Mouse (Mus musculus) activated CD4-positive, CD25-positive, alpha-beta regulatory T cell, adult 4 months (primary cell): ENCODE measurements around the gene Snx10. TPM values are rescaled to one million over a fixed set of nuclear protein-coding genes. Genes with fewer than 3 reads are reported as not detected.
"Not testable (repeated sequence)": the region's sequence is repeated elsewhere in the genome, so short reads cannot be mapped to it uniquely, and the experiment has no call there.

Source experiments
- ATAC-seq: one replicate; pipeline ENCODE4 v1.8.0; 2017
- polyA plus RNA-seq, 2 experiments: library from polyadenylated mRNA; unstranded; fragments of 100-300 nt; shearing (Covaris generic); gene quantifications; one replicate each; pipeline ENCODE4 v1.2.1; 2017

Gene Snx10
- 10 to 100 TPM; 23.0 to 32.5 TPM for polyA plus RNA-seq

DNA sequence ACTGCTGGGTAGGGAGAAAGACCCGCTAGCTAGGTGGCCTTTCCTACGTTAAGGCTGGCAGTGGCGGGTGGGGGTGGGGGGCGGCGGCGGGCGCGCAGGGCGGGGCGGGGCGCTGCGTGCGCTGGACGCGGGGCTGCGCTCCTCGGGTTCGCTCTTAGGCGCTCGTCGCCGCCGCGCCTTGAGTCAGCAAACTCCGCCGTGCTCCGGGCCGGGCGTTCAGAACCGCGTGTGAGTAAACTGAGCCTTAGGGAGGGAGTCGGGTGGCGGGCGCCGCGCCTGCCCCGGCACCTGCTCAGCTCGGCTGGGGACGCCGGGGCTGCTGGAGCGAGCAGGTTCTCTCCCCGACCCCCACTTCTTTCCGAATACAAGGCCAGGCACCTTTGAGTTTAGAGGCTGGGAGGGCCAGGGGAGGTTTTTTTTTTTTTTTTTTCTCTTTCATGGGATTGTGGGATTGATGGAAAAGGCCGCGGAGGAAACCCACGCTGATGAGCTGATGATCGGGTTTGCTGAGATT is at the start of gene Snx10:
Snx10 (plus strand) TSS at position 95 of the 514 bp plus-strand sequence.
- peak; percentile 51 for ATAC-seq

GRCm38 (mm10) chr6:51479136-51479731 is 44.5 kb upstream of the Snx10 start:
- ATAC-seq: no peak

DNA sequence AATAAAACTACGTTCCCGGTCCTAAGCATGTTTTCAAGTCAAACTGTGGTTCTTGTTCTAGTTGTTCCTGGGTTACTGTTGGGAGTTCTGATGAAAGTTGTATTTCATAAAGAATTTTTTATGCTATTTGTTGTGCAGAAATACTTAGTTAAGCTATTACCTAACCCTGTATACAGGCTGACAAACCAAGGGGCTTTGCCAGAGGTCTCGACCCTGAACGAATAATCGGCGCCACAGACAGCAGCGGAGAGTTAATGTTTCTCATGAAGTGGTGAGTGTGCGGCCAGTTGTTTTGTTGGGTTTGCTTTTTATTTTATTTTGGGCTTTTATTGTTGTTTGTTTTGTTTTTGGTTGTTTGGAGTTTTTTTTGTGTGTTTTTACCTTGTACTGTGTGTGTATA is 42.2 kb upstream of the Snx10 start:
- ATAC-seq: no peak

- ATAC-seq: no peak
Observed at GRCm38 (mm10) chr6:51483861-51484260, 39.8 kb upstream of the Snx10 start.

DNA sequence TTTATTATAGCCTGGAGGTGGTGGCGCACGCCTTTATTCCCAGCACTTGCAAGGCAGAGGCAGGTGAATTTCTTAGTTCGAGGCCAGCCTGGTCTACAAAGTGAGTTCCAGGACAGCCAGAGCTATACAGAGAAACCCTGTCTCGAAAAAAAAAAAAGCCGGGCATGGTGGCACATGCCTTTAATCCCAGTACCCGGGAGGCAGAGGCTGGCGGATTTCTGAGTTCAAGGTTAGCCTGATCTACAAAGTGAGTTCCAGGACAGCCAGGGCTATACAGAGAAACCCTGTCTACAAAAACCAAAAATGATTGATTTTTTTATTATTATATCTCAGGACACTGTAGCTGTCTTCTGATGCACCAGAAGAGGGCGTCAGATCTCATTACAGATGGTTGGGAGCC is 39.1 kb upstream of the Snx10 start:
- ATAC-seq: not testable (repeated sequence)

GRCm38 (mm10) chr6:51485646-51486045 is 38.1 kb upstream of the Snx10 start:
- ATAC-seq: no peak

DNA sequence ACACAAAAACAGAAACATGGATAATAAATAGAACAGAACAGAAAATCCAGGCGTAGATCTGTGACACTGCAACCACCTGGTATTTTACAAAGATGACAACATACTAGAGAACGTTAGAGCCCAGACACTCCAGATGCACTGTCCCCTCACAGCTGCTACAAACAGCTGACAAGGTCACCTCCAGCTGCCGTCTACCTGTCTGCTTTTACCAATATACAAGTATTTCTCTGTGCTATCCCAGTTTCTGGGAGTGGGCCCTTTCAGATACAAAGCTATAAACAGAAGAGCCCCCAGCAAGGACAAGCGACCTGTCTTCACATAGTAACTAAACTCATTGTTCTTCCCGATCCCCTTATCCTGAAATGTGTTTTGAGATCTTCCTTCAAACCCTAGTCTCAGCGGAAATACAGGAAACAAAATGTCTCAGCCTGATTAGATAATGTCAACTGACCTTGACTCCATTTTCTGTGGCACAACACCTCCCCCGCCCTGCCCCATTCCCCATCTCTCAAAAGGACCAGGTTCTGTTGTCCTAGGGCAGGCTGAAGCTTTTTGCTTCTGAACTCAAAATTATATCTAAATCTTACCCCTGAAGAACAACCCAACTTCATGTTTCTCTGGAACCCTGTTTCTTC is 37.5 kb upstream of the Snx10 start:
- no peak for ATAC-seq

DNA sequence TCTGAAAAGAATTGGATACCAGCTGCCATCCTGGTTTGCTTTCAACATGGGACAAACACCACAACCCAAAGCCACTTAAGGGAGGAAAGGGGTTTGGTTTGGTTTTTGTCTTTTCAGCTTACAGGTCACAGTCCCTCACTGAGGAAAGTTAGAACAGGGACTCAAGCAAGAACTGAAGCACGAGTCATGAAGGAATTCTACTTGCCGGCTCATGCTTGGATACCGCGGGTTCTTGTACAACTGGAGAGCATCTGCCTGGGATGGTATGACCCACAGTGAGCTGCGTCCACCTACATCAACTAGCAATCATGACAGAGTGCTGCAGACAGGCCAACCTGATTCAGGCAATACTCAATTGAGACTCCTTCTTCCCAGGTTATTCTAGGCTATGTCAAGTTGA is 37.0 kb upstream of the Snx10 start:
- no peak for ATAC-seq

DNA sequence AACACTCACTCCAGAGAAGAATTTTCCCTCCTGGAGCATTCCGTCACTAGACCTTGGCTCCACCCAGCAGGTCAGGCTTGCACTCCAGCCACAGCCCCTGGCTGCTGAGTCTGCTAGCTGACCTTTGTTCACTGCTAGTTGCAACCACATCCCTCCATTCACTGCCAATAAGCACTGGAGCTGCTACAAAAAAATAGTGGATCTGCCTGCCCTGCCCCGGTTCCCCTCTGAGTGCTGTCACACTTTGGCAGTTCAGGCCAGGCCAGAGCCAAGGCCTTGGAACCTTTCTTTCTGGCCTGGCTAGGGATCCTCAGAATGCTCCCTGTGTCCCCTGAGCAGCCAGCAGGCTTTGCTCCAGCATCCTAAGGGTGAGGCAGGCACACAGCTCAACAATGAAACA is 33.9 kb upstream of the Snx10 start:
- ATAC-seq: no peak

- ATAC-seq: no peak
Observed at GRCm38 (mm10) chr6:51497321-51498111, 26.2 kb upstream of the Snx10 start.

- no peak for ATAC-seq
Observed at GRCm38 (mm10) chr6:51505671-51506070, 18.0 kb upstream of the Snx10 start.

- ATAC-seq: no peak
Observed at GRCm38 (mm10) chr6:51507556-51507955, 16.1 kb upstream of the Snx10 start.

- ATAC-seq: peak; percentile 93
Observed at GRCm38 (mm10) chr6:51508750-51509648, 14.7 kb upstream of the Snx10 start.

- peak; percentile 26 for ATAC-seq
Observed at GRCm38 (mm10) chr6:51510094-51510493, 13.6 kb upstream of the Snx10 start.

GRCm38 (mm10) chr6:51510946-51511345 is 12.8 kb upstream of the Snx10 start:
- ATAC-seq: no peak

DNA sequence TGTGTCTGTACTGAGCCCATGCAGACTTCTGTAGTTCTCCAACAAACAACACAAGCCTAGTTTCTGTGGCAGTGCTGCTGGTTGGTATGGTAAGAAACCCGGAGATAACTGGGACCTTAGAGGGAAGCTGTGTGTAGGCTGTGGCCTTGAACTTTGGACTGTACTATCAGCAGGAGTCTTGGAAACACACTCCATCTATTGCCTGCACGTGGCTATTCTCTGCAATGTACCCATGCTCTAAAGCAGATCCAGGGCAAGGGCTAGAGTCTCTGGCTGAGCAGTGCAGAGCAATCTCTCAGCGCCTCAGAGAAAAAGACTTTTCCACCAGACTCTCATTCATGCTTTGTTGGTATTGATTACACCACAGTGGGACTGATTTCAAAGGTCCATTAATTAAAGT is 10.0 kb upstream of the Snx10 start:
- no peak for ATAC-seq

DNA sequence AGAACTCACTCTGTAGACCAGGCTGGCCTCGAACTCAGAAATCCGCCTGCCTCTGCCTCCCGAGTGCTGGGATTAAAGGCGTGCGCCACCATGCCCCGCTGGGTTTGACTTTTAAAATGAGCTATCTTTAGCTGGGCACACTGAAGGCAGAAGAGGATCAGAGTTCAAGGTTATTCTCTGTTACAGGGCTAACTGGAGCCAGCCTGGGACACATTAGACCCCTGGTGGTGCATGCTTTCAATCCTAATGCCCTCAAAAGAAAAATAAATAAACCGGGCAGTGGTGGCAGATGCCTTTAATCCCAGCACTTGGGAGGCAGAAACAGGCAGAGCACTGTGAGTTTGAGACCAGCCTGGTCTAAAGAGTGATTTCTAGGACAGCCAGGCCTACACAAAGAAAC is 8.8 kb upstream of the Snx10 start:
- ATAC-seq: no peak

DNA sequence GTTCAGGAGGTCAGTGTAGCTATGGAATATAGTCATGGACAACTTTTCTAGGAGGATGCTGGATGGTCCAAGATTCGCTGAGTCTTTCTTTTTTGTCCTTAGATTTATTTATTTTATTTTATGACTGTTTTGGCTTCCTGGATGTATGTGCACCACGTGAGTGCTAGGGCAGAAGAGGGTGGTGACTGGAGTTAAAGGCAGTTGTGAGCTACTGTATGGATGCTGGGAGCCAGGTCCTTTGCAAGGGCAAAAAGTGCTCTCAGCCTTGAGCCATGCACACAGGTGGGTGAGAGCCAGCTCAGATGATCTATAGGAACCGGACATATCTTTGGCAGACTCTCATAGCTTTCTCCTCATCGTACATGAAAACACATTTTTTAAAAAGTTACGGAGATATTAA is 391 bp upstream of the Snx10 start:
- no peak for ATAC-seq

DNA sequence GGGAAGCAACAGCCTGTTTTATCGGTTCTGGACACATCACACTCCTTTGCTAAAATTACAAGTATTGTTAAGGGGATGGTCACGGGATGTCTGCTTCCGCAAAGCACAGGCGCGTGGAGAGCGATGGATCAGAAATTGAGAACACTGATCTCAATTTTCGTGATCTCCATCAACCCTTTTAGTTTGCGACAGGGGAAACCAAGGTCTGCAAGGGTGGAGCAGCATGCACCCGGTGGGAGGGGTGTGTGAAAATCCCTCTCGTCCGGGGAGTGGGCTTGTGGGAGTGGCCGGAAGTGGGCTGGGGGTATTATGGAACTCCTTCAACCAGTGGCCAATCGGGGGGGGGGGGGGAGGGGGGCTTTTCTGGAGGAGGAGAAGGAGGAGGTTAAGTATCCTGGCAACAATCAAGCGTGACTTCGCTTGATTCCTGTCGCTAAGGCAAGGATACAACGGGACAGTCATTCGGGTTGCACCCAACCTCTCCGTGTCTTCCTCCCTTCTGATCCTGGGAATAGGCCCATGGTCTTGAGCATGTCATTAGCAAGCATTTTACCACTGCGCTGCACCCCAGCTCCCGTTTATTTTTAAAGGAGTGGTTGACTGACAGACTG is 725 bp downstream of the Snx10 start:
- peak; percentile 44 for ATAC-seq

DNA sequence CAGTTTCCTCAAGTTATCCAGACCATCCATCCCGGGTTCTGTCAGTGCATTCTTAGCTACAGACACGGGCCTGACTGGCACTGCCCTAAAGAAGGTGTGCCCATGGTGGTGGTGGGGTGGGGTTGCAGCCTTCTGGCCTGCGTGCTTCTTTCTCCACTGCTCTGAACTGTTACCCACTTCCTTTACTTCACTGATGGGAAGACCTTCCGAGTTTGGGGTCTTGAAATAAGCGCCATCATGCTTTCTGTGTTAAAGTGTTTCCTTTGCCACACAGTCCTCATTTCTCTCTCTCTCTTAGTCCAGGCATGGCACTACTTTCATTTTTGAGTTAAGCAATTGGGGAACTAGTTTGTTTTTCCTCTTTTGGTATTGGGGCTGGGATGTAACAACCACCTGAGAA is 1.3 kb downstream of the Snx10 start:
- ATAC-seq: peak; percentile 30

DNA sequence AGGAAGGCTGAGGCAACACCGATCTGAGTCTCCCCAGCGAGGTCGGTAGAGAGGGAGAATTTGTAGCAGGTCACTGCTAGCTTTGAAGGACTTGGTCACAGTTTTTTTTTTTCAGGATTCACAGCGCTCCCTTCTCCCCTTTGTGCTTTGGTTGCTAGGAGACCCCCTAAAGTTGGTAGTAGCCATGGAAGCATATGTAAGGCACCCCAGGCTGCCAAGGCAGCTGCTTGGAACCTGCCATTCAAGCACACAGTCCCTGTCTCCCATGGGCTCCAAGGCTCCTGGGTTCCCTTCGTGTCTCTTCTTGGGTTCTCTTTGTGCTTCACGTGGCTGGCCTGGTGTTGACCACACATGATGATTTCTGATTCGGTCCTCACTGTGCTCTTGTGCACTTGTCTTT is 5.8 kb downstream of the Snx10 start:
- no peak for ATAC-seq
